Mouse (Mus musculus) liver, adult 2 months (tissue): Measurements from ENCODE around the gene Pelo. TPM values are rescaled to one million over a fixed set of nuclear protein-coding genes. Genes with fewer than 3 reads are reported as not detected.

Source experiments
- DNase-seq: peaks from one replicate; pipeline ENCODE4 v3.0.0-alpha.2; 2011; ENCODE audit warnings: low read depth, low spot score; ENCODE audit errors: extremely low read depth
- H3K27ac ChIP-seq: fragments of 200-500 bp; replicated peaks from 2 replicates; pipeline ENCODE4 v1.5.1; 2012; ENCODE audit warnings: low read depth, mild to moderate bottlenecking, control low read depth, inconsistent platforms, low read length; ENCODE audit not compliant: insufficient read depth
- H3K27me3 ChIP-seq: fragments of 200-500 bp; 2 replicates; pipeline ENCODE4 v1.6.1; 2012; ENCODE audit warnings: mild to moderate bottlenecking, moderate library complexity, low read length, inconsistent platforms; ENCODE audit not compliant: control insufficient read depth, insufficient read depth
- H3K36me3 ChIP-seq: fragments of 200-500 bp; 2 replicates; pipeline ENCODE4 v1.6.1; 2012; ENCODE audit warnings: low read length, inconsistent platforms; ENCODE audit not compliant: control insufficient read depth, insufficient read depth
- H3K4me1 ChIP-seq: fragments of 200-500 bp; 2 replicates; pipeline ENCODE4 v1.6.1; 2011; ENCODE audit warnings: low read length; ENCODE audit not compliant: control insufficient read depth, insufficient read depth
- H3K4me3 ChIP-seq: fragments of 200-500 bp; 2 replicates; pipeline ENCODE4 v1.5.1; 2011; ENCODE audit warnings: low read depth, mild to moderate bottlenecking, control low read depth, low read length, moderate library complexity; ENCODE audit not compliant: insufficient read depth
- H3K79me2 ChIP-seq: fragments of 200-500 bp; 2 replicates; pipeline ENCODE4 v1.6.1; 2012; ENCODE audit warnings: inconsistent platforms, mild to moderate bottlenecking, low read length, moderate library complexity; ENCODE audit not compliant: control insufficient read depth, insufficient read depth
- H3K9ac ChIP-seq: fragments of 200-500 bp; 2 replicates; pipeline ENCODE4 v1.6.1; 2012; ENCODE audit warnings: low read depth, mild to moderate bottlenecking, control low read depth, inconsistent platforms, low read length
- CTCF ChIP-seq: fragments of 200-500 bp; IDR thresholded peaks from 2 replicates; pipeline ENCODE4 v1.5.1; 2011; ENCODE audit warnings: low read depth, low read length, control low read depth
- POLR2A ChIP-seq: fragments of 200-500 bp; IDR thresholded peaks from 2 replicates; pipeline ENCODE4 v1.6.1; 2011; ENCODE audit warnings: low read length, control low read depth; ENCODE audit not compliant: insufficient read depth; ENCODE audit errors: extremely low read depth
- WGBS: fragments of 180-500 bp; shearing (Covaris S2); methylation state at CpG from one replicate; pipeline ENCODE4 v1.1.7; 2018; 5-methylcytosine and 5-hydroxymethylcytosine counted together
- polyA plus RNA-seq: library from polyadenylated mRNA; depleted of rRNA; stranded (reverse); fragments of >200 nt; gene quantifications from 2 replicates; pipeline ENCODE4 v1.2.3, GENCODE M21; 2012
- total RNA-seq: library from RNA; depleted of rRNA; stranded (reverse); fragments of >200 nt; gene quantifications from 2 replicates; pipeline ENCODE4 v1.2.3, GENCODE M21; 2014

Pelo gene
- total and polyA plus RNA-seq, 2 experiments: 3.8 to 28.5 TPM

DNA sequence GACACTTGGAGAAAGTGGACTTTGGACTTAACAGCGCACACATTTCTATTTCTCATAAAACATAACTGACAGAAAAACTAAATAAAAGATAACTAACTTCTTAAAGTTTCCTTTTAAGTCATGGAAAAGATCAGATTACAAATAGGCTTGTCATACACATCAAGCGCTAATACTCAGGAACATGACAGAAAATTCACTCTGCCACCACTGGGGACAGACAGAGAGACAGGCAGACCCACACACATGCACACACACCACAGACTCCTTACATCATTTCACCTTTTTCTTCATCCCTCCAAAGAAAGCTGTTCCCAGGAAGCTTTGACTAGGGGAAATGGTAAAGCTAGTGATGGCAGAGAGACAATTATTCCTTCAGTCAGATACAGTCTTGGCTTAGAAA lies 5.4 kb upstream of the Pelo start:
- Histone ChIP-seq H3K9ac (no peak overlapping the region), H3K4me1 (peaks cover 19% of the 10 kb centered on the region), H3K36me3 (peaks cover 1% of the 10 kb centered on the region; the same call in 1 of the 2 replicates), H3K79me2 (peaks cover 15% of the 10 kb centered on the region; the same call in 1 of the 2 replicates), H3K4me3 (no peak overlapping the region), H3K27me3 (no peaks in the 10 kb centered on the region), H3K27ac (no peak overlapping the region)
- 84% methylated on average over 2 of the region's 2 CpGs for WGBS
- TF ChIP-seq POLR2A: no peak
- no peak; the same call in 1 of the 2 replicates for TF ChIP-seq CTCF
- DNase-seq: no peak

DNA sequence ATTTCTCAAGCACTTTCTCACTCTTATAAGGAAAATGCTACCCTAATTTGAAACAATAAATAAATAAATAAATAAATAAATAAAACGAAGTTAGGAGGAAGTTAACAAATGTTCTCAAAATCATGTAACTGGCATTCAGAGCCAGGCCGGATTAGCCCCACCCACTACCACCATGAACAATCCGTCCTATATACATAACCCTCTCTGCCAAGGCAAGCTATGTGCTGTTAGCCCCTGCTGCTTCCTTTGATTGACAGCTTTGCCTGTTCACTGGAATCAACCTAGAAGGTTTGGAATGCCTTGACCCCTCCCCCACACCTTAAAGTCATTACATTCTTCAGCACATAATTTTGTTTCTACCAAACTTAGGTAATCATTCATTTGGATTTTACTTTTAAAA lies 1.5 kb upstream of the Pelo start:
- peaks cover 19% of the 10 kb centered on the region; the same call in 1 of the 2 replicates for H3K79me2 ChIP-seq
- no peak overlapping the region for H3K4me3 ChIP-seq
- H3K36me3 ChIP-seq: peaks cover 7% of the 10 kb centered on the region; the same call in 1 of the 2 replicates
- WGBS: 50% methylated on average over 3 of the region's 3 CpGs
- no peak overlapping the region for H3K27ac ChIP-seq
- TF ChIP-seq POLR2A (no peak), CTCF (no peak)
- H3K27me3 ChIP-seq: no peaks in the 10 kb centered on the region
- peaks cover 22% of the 10 kb centered on the region for H3K4me1 ChIP-seq
- DNase-seq: no peak
- no peak overlapping the region for H3K9ac ChIP-seq

DNA sequence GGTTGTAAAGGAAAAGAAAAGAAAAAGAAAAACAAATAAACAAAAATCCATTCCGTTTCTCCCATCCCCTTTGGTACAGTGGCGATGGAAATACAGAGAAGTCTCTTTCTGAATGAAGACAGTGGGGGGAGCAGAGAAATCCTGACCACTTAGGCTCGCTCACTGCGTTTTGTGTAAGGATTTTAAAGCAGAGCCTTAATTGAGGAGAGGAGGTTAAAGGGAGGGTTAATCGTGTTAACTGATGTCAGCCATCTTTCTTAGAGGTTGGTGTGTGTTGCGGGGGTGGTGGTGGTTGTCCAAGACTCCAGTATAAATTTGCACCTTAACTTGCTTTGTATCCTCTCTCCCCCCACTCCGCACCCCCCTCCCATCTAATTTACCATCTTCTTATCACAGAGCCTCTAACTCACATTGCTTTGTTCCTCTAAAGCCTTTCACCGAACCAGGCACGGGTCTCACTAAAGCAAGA lies 1.0 kb upstream of the Pelo start:
- Histone ChIP-seq H3K36me3 (peaks cover 7% of the 10 kb centered on the region; the same call in 1 of the 2 replicates), H3K27ac (peak overlapping the region; percentile 85), H3K9ac (peak overlapping the region; percentile 50), H3K79me2 (peaks cover 19% of the 10 kb centered on the region; the same call in 1 of the 2 replicates), H3K4me1 (peaks cover 22% of the 10 kb centered on the region), H3K4me3 (no peak overlapping the region; the same call in 1 of the 2 replicates), H3K27me3 (no peaks in the 10 kb centered on the region)
- no peak for DNase-seq
- 47% methylated on average over 9 of the region's 9 CpGs for WGBS
- TF ChIP-seq CTCF (no peak), POLR2A (no peak)

DNA sequence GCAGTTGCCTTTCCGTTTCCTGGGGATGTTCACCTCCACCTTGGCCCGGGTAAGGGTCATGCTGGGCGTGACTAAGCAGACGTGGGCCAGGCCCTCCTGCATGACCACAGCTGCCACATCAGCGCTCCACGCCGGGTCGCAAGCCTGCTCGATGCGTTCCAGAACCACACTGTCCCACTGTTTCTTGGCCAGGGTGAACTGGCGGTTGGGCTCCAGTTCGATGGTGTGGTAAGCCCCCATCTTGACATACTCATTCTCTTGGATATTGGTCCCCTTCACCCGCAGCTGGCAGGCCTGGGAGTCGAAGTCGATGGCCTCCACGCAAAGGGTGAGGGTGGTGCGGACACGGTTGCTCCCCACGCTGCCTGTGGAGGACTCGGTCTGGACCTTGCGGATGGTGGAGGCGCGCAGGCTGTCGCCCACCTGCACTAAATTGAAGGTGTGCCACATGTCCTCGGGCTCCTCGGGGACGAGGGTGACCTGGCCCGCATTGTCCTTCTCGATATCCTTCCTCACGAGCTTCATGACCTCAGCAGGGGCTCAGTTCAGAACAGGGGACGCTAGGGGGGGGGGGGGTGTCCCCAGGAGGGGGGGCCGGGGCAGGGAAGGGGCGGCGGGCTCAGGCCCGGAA lies 476 bp downstream of the Pelo start:
- peak overlapping the region; percentile 81 for H3K4me3 ChIP-seq
- H3K27me3 ChIP-seq: no peaks in the 10 kb centered on the region
- peaks cover 20% of the 10 kb centered on the region for H3K4me1 ChIP-seq
- 2% methylated on average over 35 of the region's 35 CpGs for WGBS
- peak; percentile 79; the same call in 1 of the 2 replicates for TF ChIP-seq POLR2A
- no peak for TF ChIP-seq CTCF
- H3K36me3 ChIP-seq: peaks cover 8% of the 10 kb centered on the region; the same call in 1 of the 2 replicates
- peak overlapping the region; percentile 91 for H3K9ac ChIP-seq
- peak overlapping the region; percentile 85 for H3K27ac ChIP-seq
- DNase-seq: peak; percentile 78
- H3K79me2 ChIP-seq: peaks cover 16% of the 10 kb centered on the region; the same call in 1 of the 2 replicates

DNA sequence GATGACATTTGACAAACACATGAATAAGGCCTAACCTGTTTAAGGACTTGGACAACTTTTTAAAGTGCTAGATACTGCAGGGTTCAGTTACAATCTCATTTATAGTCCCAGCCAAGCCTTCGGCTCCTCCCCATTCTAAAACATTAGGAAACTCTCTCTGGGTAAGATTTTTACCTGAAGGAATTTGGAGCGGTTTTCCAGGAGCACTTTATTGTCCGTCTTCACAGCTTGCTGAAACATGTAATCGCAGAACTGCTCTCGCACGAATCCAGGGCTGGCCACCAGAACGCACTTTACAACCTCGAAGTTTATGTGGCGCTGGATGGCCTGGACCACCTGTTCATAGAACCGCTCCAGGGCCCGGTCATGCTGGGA lies 979 bp downstream of the Pelo start:
- Histone ChIP-seq H3K27me3 (no peaks in the 10 kb centered on the region), H3K79me2 (peaks cover 16% of the 10 kb centered on the region; the same call in 1 of the 2 replicates), H3K4me3 (peak overlapping the region; percentile 81), H3K9ac (peak overlapping the region; percentile 91), H3K27ac (peak overlapping the region; percentile 3; the same call in 1 of the 2 replicates), H3K4me1 (peaks cover 20% of the 10 kb centered on the region), H3K36me3 (peaks cover 8% of the 10 kb centered on the region; the same call in 1 of the 2 replicates)
- no peak for TF ChIP-seq POLR2A
- TF ChIP-seq CTCF: no peak
- DNase-seq: no peak
- 27% methylated on average over 11 of the region's 11 CpGs for WGBS

DNA sequence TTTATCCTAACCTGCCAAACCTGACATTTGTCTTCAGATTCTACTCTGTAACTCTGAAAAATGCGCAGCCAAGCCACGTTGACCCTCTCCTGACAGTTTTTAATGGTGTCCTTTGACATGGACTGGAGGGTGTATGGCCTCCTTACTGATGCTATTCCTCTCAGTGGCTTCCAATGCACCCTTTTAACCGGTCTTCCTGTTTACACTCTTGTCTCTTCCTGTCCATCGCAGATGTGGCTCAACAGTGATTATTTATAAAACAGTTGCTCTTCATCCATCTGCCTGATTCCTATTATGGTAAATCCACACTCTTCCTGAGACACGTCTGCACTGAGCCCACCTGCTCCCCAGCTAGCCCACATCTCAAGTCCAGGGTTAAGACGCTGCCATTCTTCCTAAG lies 4.0 kb downstream of the Pelo start:
- H3K9ac ChIP-seq: no peak overlapping the region
- no peak for TF ChIP-seq CTCF
- no peak for TF ChIP-seq POLR2A
- no peaks in the 10 kb centered on the region for H3K27me3 ChIP-seq
- H3K36me3 ChIP-seq: peaks cover 12% of the 10 kb centered on the region
- peak overlapping the region; percentile 45; the same call in 1 of the 2 replicates for H3K27ac ChIP-seq
- H3K4me1 ChIP-seq: peaks cover 13% of the 10 kb centered on the region
- peaks cover 14% of the 10 kb centered on the region; the same call in 1 of the 2 replicates for H3K79me2 ChIP-seq
- no peak overlapping the region for H3K4me3 ChIP-seq
- WGBS: 78% methylated on average over 6 of the region's 6 CpGs
- no peak for DNase-seq
